Mouse (Mus musculus): ENCODE data around the gene Bcl2a1a.
"Not testable (repeated sequence)": the region's sequence is repeated elsewhere in the genome, so short reads cannot be mapped to it uniquely, and the experiment has no call there.

Bcl2a1a gene

DNA sequence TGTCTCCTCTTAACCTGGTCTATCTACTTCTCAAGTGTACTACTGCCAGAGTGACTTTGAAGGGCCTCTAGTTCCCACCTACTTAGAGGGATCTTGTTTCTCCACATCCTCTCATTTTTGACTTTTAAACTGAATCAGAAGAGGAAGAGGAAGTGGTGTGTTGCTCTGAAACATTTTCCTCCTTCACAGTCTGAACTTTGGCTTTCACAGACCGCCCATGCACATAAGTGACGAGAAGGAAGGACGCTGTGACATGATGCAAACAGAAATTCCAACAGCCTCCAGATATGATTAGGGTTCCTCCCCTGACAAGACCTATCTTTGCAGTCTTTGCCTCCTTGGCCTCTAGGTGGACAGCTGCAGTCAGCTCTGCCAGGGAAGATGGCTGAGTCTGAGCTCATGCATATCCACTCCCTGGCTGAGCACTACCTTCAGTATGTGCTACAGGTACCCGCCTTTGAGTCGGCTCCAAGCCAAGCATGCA lies at the start of gene Bcl2a1a:
Gene Bcl2a1a (plus strand): TSS at position 231 of the 484 bp plus-strand sequence.
- not testable (repeated sequence) for DNase-seq (ENCODE audit: low read depth, low spot score)

DNA sequence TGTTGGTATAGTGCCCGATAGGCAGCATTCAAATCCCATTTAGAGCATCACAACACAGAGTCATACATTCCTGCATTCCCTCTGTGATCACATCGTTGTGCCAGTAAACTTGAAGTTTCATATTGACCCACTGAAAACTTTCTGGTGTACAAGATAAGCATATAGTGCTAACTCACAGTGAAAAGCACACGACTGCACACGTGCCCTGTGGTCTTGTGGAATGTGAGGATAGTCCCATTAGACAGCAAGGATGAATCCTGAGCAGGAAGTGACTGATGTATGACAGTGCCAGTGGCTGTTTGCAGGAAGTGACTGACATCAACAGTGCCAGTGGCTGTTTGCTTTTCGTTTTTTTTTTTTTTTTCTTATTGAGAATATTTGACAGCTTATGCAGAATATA lies 40.1 kb upstream of the Bcl2a1a start:
- peak; percentile 20 for DNase-seq (ENCODE audit: low read depth, low spot score)

DNA sequence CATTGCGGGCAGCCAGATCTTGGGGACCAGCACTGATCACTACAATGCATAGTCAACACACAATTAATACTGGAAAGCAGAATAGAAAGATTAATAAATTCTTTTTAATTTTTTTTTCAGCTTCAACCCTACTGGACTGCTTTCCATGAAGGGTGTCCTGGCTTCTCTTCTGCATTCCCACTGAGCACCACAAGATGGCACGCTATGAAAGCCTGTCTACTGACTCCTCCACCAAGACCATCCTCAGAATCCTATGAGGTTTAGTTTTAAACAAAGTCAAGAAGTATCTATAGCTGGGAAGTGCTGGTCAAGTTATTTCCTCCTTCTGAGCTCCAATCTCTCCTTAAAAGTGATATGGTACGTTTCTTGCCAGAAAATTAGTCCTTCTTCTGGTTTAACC lies 18.4 kb upstream of the Bcl2a1a start:
- not testable (repeated sequence) for DNase-seq (ENCODE audit: low read depth, low spot score)

DNA sequence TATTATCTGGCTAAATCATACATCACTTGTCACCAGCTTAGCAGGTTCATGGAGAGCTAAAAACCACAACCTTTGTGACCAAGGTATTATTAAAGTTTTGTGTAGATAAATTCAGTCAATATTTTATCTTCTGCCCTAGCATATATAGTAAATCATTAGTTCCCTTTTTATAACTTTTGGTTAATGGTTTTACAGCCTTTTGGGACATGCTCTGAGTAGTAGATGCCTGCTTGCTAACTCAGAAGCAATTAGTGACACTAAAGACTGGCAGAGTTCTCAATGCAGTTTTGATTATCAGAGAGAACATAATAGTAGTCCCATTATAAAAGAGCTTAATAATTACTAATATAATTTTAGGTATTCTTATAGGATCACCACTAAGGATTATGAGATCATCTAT lies 5.2 kb upstream of the Bcl2a1a start:
- not testable (repeated sequence) for DNase-seq (ENCODE audit: low read depth, low spot score)

DNA sequence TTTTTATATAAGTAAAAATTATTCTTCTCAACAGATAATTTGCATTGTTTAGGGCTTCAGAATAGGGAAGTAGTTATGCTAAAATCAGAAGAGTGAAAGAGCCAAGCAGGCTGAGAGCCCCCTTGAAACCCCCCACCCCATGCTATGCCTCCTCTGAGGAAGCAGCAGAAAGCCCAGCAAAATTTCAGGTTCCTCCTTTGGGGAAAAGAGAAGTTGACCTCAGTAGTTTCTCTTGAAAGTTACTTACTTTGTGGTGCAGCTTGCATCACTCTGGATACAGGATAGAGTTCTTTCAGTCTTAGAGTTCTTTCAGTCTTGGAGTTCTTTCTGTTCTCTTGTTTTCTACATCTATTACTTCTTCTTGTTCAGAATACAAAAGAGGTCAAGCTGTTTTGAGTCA lies 3.5 kb upstream of the Bcl2a1a start:
- not testable (repeated sequence) for DNase-seq (ENCODE audit: low read depth, low spot score)

DNA sequence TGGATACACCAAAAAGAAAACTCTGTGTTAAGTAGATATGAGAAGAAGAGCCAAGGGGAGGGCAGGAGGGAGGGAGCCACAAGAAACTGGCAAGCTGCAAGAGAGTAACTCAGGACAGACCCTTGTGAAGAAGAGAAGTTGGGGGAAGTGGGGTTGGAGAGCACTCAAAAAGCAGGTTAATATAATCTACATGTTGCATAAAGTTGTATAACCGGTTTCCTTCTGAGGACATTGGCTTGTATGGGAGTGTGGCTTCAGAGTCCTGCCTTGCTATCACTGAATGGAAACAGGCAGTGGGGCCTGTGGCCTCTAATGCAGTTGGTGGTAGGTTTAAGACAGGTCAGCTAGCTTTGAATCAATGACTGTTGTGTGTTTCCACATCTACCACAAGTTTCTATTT lies 1.5 kb upstream of the Bcl2a1a start:
- DNase-seq (ENCODE audit: low read depth, low spot score), result not testable (repeated sequence)

DNA sequence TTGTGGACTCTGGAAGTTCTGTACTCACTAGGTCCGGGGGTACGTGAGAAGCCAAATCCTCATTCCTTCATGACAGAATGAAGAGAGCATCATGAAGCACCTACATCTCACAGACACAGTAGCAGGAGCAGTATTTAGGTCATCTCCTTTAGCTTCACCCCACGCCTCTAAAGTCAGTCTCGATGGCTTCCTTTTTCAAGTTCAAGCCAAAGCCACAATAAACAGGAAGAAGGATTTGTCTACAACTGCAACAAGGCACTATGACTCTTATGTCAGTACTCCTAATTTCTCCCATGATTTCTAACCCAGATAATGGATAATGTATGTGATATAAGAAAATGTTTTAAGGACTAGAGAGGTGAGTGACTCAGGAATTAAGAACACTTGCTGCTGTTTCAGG lies 665 bp upstream of the Bcl2a1a start:
- not testable (repeated sequence) for DNase-seq (ENCODE audit: low read depth, low spot score)

DNA sequence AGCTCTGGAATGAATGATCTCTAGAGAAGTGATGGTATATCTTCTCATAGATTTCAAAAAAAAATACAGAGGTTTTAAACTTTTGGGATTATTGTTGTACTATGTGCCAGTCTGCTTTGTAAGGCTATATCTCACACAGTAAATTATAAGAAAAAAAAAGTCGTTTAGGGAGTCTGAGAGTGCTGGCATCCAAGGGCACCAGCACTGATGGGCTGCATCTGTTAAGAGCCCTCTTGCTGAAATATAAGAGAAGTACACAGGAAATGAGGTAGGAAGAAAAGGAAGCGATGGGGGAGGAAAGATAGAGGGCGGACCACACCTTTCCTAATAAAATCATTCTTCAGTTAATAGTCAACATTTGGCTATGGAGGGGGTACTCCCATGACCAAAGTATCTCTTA lies 2.2 kb downstream of the Bcl2a1a start:
- no peak for DNase-seq (ENCODE audit: low read depth, low spot score)

DNA sequence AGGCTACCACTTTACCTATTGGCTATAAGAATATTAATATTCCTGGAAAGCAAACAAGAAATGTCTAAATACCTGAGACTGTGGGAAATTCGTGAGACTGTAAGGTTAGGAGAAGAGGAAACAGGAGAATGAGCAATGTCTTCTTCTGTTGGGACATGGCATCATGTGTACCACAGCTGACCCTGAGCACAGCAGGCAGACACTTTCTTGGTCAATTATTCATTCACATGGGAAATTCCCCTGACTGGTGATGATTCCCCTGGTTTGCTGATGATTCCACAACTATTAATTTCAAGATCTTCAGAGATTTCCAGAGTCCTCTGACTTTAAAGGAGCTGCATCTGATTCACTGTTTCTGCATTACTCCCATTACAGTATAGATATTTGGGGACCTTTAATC lies 3.3 kb downstream of the Bcl2a1a start:
- not testable (repeated sequence) for DNase-seq (ENCODE audit: low read depth, low spot score)

DNA sequence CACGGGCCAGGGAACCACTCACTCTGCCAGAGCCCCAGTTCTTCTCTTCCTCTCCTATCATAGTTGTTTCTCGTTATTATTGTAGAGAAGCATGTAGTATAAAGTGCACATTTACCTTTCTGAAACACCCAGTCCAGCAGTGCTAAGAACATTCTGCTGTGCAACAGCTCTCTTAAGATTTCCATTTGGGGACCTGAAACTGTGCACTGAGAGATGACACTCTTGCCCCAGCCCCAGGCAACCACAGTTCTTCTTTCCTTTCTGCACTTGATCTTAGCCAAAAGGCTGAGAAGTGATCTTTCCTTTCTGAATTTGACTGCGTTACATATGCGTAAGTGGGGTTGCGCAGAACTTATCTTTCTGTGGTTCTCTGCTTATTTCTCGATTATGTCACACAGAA lies 9.8 kb downstream of the Bcl2a1a start:
- not testable (repeated sequence) for DNase-seq (ENCODE audit: low read depth, low spot score)

DNA sequence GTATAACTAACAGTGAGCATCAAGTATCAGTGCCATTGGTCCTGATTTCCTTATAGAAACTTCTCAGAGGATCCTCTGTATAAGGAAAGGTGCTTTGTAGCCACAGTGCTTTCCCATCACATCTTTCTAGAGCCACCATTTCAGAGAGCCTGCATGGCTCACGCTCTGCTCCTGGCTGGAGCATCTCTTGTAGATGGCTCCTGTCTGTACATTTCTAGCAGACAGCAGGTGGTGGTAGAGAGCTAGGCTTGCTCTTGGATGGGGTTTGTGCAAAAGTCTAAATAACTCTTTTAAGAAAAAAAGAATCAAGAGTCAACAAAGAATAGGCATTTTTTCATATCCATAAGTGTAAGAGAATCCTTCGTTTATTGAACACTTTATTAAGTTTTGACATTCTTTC lies 12.8 kb downstream of the Bcl2a1a start:
- DNase-seq (ENCODE audit: low read depth, low spot score), result not testable (repeated sequence)

DNA sequence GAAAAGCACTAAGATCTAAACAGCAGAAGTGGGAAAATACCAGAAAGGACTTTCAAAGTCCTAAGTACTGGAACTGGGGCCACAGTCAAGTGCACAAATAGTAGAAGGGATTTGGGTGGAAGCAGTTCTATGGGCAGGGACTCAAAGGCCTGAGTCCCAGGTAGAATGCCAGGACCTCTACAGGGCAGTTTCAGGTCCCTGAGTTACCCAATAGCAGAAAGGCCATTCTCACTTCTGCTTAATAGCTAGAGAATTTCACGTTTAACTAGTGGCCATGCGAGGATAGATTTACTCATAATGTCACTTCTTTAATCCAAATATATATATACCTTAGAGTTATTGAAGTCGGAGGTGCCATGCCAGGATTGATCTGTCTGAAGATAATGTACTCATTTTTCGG lies 20.2 kb downstream of the Bcl2a1a start:
- DNase-seq (ENCODE audit: low read depth, low spot score), result not testable (repeated sequence)

DNA sequence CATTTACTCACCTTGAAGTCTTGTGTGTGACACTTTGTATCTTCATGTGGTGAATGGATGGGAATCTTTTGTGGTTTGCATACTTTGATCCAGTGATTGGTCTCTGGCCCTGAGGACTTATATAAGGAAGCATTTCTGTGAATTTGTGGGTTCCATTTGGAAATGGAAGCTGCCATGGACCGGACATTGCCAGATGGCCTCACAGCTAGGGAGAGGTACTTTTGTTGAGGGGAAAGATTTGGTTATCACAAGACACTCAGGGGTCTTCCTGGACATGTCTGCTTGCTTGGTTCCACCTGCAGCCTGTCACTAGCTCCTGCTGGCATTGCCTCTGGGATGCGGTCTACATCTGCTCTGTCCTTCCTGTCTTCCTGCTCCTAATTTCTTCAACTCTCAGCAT lies 23.1 kb downstream of the Bcl2a1a start:
- not testable (repeated sequence) for DNase-seq (ENCODE audit: low read depth, low spot score)

DNA sequence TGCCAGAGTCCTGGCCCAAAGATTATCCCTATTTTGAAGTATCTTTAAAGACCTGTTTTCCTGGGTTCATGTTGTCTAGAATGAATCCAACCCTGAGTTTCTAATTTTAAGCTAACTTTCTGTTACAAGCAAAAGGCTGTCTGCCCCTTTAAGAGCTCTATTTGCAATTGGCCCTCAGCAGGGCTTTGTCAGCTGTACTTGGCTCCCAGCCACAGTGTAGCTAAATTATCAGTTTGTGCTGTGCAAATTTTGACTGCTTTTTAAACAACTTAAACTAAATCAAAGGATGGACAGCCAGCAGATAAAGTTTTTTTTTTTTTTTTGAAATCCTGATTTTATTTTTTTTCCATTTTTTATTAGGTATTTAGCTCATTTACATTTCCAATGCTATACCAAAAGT lies 44.8 kb downstream of the Bcl2a1a start:
- not testable (repeated sequence) for DNase-seq (ENCODE audit: low read depth, low spot score)
